Mouse (Mus musculus) G1E (cell line): ENCODE measurements around the gene Cpt1c.

Experiments used
- CTCF ChIP-seq: IDR thresholded peaks from 2 replicates; pipeline ENCODE4 v1.5.1; 2012; ENCODE audit warnings: low read depth, low read length, inconsistent platforms, mixed read lengths
- GATA1 ChIP-seq: IDR thresholded peaks from 2 replicates; pipeline ENCODE4 v1.6.1; 2012; ENCODE audit warnings: borderline replicate concordance, low read length, inconsistent platforms, mixed read lengths
- GATA2 ChIP-seq: IDR thresholded peaks from 2 replicates; pipeline ENCODE4 v1.6.1; 2012; ENCODE audit warnings: low read depth, low read length, inconsistent platforms, borderline replicate concordance

GRCm38 (mm10) chr7:44981539-44981938 is 6.9 kb upstream of the Cpt1c start:
- no peak for TF ChIP-seq GATA1
- TF ChIP-seq CTCF, result no peak
- TF ChIP-seq GATA2, result no peak
